Mouse (Mus musculus): ENCODE results near the gene Rhcg. TPM values are rescaled to one million over a fixed set of nuclear protein-coding genes. Genes with fewer than 3 reads are reported as not detected.
A peak's percentile ranks its signal among the peaks of the same experiment; 100 is the strongest.

Gene Rhcg
- total RNA-seq, 2 experiments from 2014 or later: 1.4 to 3.2 TPM

DNA sequence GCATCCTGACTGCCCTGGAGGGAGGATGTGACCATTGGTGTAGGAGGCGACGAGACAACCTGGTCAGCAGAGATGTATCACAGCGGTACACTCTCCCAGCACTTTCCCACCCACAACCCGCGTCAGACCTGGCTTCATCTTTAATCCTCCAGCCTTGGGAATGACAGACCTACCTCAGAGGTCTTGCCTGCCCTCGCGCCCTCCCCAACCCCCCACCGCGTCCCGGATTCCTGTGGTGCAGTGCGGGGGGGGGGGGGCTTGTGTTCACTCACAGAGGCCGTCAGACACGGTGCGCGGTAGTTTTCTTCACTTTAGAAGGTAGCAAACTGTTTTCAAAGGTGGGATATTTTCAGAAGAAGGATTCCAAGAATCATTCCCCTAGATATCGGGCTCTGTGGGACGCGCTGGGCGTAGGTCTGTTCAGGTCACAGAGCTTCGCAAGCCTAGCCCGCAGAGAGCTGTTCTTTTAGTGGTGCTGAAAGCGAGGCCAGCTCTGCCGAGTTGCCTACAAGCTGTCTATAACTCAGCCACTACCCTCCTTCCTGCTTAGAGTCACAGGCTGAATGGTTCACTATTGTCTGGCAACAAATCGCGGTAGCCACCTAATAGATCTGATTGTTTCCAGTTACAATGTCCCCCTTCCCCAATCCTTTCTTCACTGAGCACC lies 62.0 kb downstream of the Rhcg start:
- DNase-seq (ENCODE audit: low spot score in 2 of 2): no peak

DNA sequence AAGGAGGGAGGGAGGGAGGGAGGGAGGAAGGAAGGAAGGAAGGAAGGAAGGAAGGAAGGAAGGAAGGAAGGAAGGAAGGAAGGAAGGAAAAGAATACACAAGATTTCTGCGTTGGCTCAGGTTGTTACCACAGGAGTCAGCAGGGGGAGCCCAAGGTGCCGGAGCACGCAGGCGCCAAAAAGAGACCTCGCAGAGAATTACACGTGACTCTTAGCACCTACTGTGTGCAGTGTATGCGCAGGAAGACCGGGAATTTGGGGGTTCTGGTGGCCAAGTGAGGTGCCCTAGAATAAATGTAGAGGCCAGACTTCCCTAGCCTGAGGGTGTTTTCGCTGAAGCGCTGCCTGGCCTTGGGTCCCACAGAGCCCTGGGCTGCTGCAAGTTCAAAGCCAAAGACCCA lies 64.8 kb downstream of the Rhcg start:
- no peak for DNase-seq (ENCODE audit: low spot score in 2 of 2)

DNA sequence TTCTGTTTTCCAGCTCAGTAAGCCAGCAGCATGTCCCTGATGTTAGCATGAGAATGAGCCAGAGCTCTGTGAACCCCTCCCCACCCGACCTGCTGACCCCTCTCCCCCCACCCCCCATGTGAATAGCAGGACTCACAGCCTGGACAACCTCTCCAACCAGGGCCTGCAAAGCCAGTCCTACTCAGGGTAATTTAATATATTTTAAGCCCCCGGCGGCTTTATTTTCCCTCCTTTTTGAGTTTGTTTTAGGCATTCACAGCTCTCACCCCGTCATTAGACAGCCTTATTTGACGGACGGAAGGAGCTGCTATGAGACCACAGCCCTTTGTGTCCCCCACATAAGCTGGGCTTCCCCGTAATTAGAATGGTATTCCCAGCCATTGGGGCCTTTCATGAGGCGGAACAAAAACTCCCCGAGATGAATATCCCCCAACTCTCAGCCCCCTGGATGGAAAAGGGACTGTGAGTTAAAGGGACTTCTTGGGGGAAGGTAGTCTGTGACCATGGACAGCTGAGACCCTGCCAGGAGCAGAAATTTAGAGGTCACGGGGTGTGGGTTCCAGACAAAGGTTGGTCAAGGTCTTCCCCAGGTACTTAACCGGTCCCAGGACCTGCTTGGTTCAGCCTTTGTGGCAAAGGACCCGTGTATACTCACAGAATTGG lies 68.4 kb downstream of the Rhcg start:
- no peak for DNase-seq (ENCODE audit: low spot score in 2 of 2)

- peak; percentile 98 for DNase-seq (ENCODE audit: low spot score in 2 of 2)
Measured at GRCm38 (mm10) chr7:79547092-79547491, 70.4 kb downstream of the Rhcg start.

DNA sequence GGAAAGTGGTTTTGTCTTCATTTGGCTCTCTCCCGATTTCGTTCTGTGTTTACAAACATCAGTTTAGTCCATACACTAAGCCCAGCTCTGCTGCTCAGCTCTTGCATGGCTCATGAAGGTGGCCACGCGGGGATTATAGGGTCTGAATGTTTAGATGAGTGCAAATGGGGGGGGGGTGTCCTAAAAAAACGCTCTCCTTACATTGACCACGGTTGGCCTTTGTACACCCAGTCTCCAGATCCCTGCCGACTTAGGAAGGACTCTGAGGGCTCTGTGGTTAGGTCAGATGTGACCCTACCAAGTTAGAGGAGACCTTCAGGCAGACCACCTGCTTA lies 72.4 kb downstream of the Rhcg start:
- no peak for DNase-seq (ENCODE audit: low spot score in 2 of 2)

DNA sequence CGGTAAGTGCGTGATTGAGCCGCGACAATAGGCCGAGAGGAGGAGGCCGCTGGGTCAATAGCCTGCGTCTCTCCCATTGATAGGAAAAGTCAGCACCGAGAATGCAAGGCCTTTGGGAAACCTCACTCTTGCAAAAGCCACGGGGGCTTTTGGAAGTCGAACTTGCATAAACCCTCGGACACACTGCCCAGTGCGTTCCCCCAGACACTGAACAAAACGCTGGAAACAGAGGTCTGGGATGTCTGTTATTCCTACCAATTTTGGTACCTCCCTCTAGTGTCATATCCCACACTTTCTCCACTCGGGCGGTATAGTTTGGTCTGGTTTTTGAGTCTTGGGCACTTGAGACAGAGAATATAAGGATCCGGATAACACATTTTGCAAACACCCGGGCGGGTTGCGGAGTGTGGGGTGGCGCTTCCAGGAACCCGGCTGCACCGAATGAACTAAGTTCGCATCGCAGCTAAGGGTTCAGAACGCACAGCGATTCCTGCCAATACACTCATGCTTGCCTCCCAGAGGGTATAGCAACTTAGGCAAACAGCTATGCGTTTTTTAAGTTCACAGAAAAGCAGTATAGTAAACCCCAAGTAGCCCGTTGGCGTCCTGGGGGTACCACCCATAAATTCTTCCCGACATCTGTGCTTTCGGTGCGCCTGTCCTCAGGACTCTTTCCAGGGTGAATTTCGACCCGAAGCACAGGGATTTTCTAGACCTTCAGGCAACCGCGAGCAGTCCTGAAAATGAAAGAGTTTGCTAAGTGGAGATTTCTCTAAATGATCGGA lies 73.0 kb downstream of the Rhcg start:
- peak in 1 of 2 experiments; percentile 56 for DNase-seq (ENCODE audit: low spot score in 2 of 2)

Other genes with a start within 250 kb of the Rhcg start
- gene Rlbp1, start 230.6 kb downstream of the Rhcg start, total RNA-seq (2021): 10 to 100 TPM; 22.4 to 32.9 TPM
- gene Fanci, start 225.7 kb downstream of the Rhcg start, total RNA-seq (2021): 1 to 10 TPM; 1.0 to 1.9 TPM
- 10 to 100 TPM; 83.3 to 96.9 TPM for gene Polg, start 151.3 kb downstream of the Rhcg start, total RNA-seq (2021)
- gene Ticrr, start 42.5 kb upstream of the Rhcg start, total RNA-seq (2021): 1 to 10 TPM in 1 of 2 experiments, under 1 TPM in 1; 0.96 to 1.3 TPM
- 1 to 10 TPM; 3.7 to 3.8 TPM for gene Kif7, start 98.1 kb upstream of the Rhcg start, total RNA-seq (2021)
- under 1 TPM; 0.18 to 0.22 TPM for gene Plin1, start 115.2 kb upstream of the Rhcg start, total RNA-seq (2021)
- 10 to 100 TPM; 10.4 to 11.7 TPM for gene Pex11a, start 125.5 kb upstream of the Rhcg start, total RNA-seq (2021)
- under 1 TPM; 0.21 to 0.25 TPM for gene Wdr93, start 125.5 kb upstream of the Rhcg start, total RNA-seq (2021)
- gene Mesp1, start 176.1 kb upstream of the Rhcg start, total RNA-seq (2021): under 1 TPM in 1 of 2 experiments, not detected in 1; 0.57 TPM
- gene Mesp2, start 193.1 kb upstream of the Rhcg start, total RNA-seq (2021): 1 to 10 TPM; 1.6 to 1.8 TPM
- gene Anpep, start 243.4 kb upstream of the Rhcg start, total RNA-seq (2021): 1 to 10 TPM; 5.6 to 6.0 TPM

All from layer of hippocampus, postnatal 10 days (tissue).